Mouse (Mus musculus): ENCODE measurements at regions not wholly inside any gene's neighbourhood (a gene's known extent, or its start where the extent isn't known, plus 50 kb on each side); places are given as distances from the start of the nearest gene placed in this dataset.

- DNase-seq (ENCODE audit: low spot score): no peak
These were observed 108.2 kb downstream of the Gm10260 start for GRCm38 (mm10) chr13:97652279-97652678.

DNA sequence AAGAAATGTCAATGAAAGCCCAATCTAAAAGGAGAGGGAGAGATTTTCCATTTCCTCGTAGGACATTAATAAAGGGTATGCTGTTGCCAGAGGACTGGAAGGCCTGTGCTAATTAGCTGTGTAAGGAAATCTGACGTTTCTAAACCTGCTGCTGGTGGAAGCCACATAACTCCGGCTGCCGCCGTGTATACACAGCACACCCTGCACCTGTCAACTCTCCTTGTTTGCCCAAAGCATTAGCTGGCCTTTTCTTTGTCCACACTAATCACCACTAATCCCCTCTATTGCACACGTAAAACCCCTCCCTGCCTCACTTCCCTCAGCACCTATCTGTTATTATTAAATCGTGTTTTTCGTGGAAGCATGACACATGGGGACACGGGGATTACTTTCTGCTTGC, 108.7 kb downstream of the Gm10260 start:
- no peak for DNase-seq (ENCODE audit: low spot score)

DNA sequence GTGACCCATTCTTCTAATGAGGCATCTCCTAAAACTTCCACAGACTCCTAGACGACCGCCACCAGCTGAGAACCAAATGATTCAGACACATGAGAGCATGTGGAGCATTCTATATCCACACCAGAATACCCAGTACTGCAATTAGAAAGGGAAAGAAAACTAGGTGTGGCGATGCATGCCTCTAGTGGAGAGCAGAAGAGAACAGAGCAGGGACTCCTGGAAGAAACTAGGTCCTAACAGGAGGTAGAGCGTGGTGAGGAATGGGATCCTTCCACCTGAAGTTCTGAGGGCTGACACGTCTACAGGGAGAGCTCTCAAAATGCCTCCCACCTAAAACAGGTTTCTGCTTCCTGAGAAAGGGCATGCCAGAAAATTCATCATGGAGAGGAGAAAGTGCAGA, 109.3 kb downstream of the Gm10260 start:
- no peak for DNase-seq (ENCODE audit: low spot score)

DNA sequence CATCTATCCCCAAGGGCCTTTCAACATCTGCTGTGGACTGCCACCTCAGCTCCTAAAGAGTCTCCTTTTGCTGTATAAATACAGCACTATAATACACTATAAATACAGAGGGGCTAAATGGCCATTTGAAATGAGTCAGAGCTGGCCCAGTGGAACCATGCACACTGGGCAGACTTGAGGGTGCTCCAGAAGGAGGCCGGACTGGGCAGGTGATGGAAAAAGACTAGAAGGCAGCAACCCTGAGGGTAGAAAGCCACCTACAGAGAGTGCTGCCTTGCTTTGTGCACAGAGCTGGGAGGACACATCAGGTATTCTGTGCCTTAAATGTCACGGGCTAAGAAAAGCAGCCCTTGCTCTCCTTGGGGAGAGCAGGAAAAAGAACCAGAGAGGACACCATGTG, 110.2 kb downstream of the Gm10260 start:
- DNase-seq (ENCODE audit: low spot score): no peak

DNA sequence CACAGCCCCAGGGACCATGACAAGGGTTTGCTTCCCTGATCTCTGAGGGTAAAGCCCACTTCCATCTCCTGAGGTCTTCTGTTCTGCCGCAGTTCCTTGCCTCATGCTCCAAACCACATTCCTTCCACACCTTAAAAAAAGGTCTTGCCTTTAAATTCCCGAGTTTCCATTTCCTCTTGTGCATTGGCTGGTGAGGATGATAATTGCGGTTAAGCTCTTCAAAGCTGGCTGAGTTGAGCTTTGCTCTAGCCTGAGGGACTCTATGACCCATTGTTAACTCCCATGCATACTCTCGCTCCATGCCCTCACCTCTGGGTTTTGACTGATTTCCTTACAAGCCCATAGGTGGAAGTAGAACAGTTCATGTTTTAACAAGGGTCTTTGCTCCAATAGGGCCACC, 112.9 kb downstream of the Gm10260 start:
- no peak for DNase-seq (ENCODE audit: low spot score)

DNA sequence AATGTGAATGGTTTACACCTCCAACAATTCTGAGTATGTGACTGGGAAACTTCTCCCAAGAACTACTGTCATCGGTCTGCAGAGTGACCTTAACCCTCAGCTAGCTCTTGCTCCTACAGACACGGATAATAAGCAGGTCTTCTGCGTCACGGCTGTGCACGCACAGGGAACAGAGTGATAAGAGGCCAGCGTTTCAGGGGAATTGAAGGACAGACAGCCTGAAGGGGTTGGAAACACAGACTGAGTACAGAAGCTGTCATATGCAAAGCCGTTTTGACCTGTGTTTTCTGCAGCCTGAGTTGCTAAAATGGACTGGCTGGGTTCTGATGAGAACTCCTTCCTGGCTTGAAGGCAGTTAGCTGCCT, 114.4 kb downstream of the Gm10260 start:
- no peak for DNase-seq (ENCODE audit: low spot score)

GRCm38 (mm10) chr13:97645107-97646020, 115.1 kb downstream of the Gm10260 start:
- DNase-seq (ENCODE audit: low spot score): no peak

DNA sequence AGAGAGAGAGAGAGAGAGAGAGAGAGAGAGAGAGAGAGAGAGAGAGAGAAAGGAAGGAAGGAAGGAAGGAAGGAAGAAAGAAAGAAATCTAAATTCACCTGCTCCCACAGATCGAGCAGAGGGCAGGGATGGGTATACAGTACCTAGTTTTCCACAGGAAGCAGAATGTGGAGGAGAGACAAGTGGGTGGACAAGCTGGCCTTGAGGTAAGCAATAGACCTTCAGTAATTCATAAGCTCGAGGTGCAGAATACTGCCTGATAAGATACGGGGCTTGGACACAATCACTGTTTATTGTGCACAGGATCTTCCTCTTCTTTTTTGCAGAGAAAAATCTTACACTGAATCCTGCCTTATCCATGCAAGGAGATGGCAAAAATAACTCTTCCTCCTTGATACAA, 120.2 kb downstream of the Gm10260 start:
- no peak for DNase-seq (ENCODE audit: low spot score)

DNA sequence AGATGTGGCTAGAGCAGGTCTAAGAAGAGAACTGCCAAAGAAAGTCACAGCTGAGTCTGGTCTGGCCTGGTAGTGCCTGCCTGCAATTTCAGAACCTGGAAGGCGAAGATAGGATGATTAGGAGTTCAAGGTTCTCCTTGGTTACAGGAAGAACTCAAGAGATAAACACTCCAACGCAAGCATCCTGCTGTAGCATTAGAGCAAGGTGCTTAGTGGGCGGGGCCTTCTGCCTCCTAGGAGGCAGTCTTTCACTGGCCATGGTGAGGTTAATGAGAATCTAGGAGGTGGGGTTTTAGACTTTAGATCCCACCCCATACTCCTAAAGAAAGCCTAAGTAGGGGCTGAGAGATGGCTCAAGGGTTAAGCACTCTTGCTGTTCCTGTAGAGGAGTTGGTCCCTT, 120.8 kb downstream of the Gm10260 start:
- no peak for DNase-seq (ENCODE audit: low spot score)

GRCm38 (mm10) chr13:97638457-97639088, 121.9 kb downstream of the Gm10260 start:
- DNase-seq (ENCODE audit: low spot score): no peak

GRCm38 (mm10) chr13:97637506-97637905, 122.9 kb downstream of the Gm10260 start:
- DNase-seq (ENCODE audit: low spot score): no peak

GRCm38 (mm10) chr13:97634041-97634788, 126.2 kb downstream of the Gm10260 start:
- DNase-seq (ENCODE audit: low spot score): no peak

DNA sequence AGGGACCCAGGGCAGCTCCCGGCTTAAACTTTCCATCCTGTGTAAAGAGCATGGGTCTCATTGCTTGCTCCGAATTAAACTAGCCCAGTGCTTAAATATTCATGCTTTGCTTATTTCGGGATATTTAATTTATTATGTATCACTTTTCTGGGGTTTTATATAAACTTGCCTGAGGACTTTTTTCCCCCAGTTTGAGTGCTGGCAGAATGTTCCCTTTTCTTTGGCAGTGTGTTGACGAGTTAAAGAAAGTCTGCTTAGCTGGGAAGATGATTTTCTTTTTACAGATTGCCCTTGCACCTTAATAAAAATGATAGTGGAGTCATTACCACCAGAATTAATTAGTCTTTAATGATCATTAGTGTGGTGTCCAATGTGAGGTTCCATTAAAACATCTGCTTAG, 126.9 kb downstream of the Gm10260 start:
- DNase-seq (ENCODE audit: low spot score): no peak

GRCm38 (mm10) chr13:97631872-97632402, 128.5 kb downstream of the Gm10260 start:
- DNase-seq (ENCODE audit: low spot score): no peak

GRCm38 (mm10) chr13:97630921-97631320, 129.5 kb downstream of the Gm10260 start:
- DNase-seq (ENCODE audit: low spot score): no peak

- DNase-seq (ENCODE audit: low spot score): no peak
These were observed 131.8 kb downstream of the Gm10260 start for GRCm38 (mm10) chr13:97628608-97629007.

DNA sequence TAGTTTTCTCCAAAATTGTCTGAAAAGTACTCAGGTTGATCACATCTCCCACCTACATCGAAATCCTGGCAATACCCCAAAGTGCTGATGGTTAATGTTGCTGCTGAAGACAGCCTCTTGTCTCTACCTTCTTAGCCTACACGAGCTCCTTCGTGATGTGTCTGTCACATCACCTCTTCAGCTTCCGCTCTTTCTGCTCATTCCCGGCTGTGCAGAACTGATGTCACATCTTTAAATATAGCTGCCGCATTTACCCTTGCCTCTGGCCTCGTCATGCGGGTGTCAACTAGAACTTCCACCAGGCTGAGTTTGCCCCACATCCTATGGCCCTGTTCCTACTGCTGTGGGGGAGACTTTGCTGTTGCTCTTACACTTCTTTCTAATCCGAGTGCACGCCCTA, 133.2 kb downstream of the Gm10260 start:
- no peak for DNase-seq (ENCODE audit: low spot score)

- DNase-seq (ENCODE audit: low spot score): no peak
These were observed 133.6 kb downstream of the Gm10260 start for GRCm38 (mm10) chr13:97626786-97627185.

GRCm38 (mm10) chr13:97626116-97626515, 134.3 kb downstream of the Gm10260 start:
- DNase-seq (ENCODE audit: low spot score): no peak

GRCm38 (mm10) chr13:97625391-97625790, 135.0 kb downstream of the Gm10260 start:
- DNase-seq (ENCODE audit: low spot score): no peak

DNA sequence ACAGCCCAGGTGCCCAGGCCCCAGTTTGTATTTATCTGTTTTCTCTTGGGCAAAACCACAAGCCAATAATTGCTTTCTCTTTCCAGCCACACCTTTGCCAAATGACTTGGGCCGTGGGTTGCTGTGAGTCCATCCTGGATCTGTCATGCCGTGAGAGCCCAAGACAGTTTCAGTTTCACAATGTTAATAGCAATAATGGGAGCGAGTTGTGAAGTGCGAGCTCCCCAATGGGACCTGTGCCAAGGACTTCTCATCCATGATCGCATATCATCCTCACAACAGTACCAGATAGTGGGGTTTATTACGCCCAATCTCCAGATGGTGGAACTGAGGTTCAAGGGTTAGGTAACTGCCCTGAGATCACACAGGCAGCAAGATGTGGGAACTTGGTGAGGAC, 142.2 kb downstream of the Gm10260 start:
- no peak for DNase-seq (ENCODE audit: low spot score)

GRCm38 (mm10) chr13:97617511-97618189, 142.8 kb downstream of the Gm10260 start:
- DNase-seq (ENCODE audit: low spot score): no peak

Measured in urinary bladder, postnatal 10 days (tissue).